Mouse (Mus musculus) CH12.LX (cell line): ENCODE data around the gene Ddx42. TPM values are rescaled to one million over a fixed set of nuclear protein-coding genes. Genes with fewer than 3 reads are reported as not detected.

Experiments used
- DNase-seq: peaks from one replicate; pipeline ENCODE4 v3.0.0-alpha.2; 2013; ENCODE audit errors: extremely low read depth
- H3K27ac ChIP-seq: 2 replicates; pipeline ENCODE4 v1.5.1; 2012; ENCODE audit warnings: low read depth, mild to moderate bottlenecking, control low read depth, moderate library complexity; ENCODE audit not compliant: insufficient read depth
- H3K27me3 ChIP-seq: replicated peaks from 2 replicates; pipeline ENCODE3; 2012; ENCODE audit warnings: inconsistent platforms
- H3K36me3 ChIP-seq, 2 experiments: replicated peaks in 1 of 2; 2 replicates each; pipeline versions ENCODE3 to v1.6.1; 2012; ENCODE audit warnings: inconsistent platforms in 1 of 2, low read length in 1 of 2, mild to moderate bottlenecking in 1 of 2, mixed read lengths in 1 of 2, moderate library complexity in 1 of 2; ENCODE audit not compliant: control insufficient read depth in 1 of 2, insufficient read depth in 1 of 2
- H3K4me1 ChIP-seq, 2 experiments: 2 replicates each; pipeline ENCODE4 v1.6.1; 2012; ENCODE audit warnings: inconsistent platforms in 1 of 2, moderate library complexity in 1 of 2; ENCODE audit not compliant: insufficient read depth in 2 of 2, control insufficient read depth in 1 of 2
- H3K4me2 ChIP-seq: 2 replicates; pipeline ENCODE4 v1.6.1; 2012; ENCODE audit warnings: low read depth, mild to moderate bottlenecking, control low read depth; ENCODE audit not compliant: poor library complexity, insufficient read depth, severe bottlenecking
- H3K4me3 ChIP-seq, 3 experiments: fragments of 150-350 bp in 1 of 3; sonication (generic) in 1 of 3; replicated peaks in 1 of 3; 2 replicates each; pipeline versions ENCODE3 to v1.5.1; 2011 to 2012; ENCODE audit warnings: low read depth in 2 of 3, low read length in 2 of 3, mild to moderate bottlenecking in 2 of 3, moderate library complexity in 2 of 3, control low read depth in 1 of 3, improper control_type of control experiment in 1 of 3, inconsistent platforms in 1 of 3, mixed read lengths in 1 of 3; ENCODE audit not compliant: poor library complexity in 1 of 3
- H3K79me2 ChIP-seq: replicated peaks from 2 replicates; pipeline ENCODE4 v1.6.1; 2012; ENCODE audit warnings: mild to moderate bottlenecking, moderate library complexity; ENCODE audit not compliant: control insufficient read depth, poor library complexity, insufficient read depth, severe bottlenecking; ENCODE audit errors: extremely low read depth
- H3K9ac ChIP-seq: 2 replicates; pipeline ENCODE4 v1.6.1; 2012; ENCODE audit warnings: low read depth, mild to moderate bottlenecking, control low read depth, moderate library complexity; ENCODE audit not compliant: insufficient read depth
- H3K9me3 ChIP-seq: replicated peaks from 2 replicates; pipeline ENCODE3; 2012; ENCODE audit warnings: low read length, inconsistent platforms, mixed read lengths
- BHLHE40 ChIP-seq: IDR thresholded peaks from 2 replicates; pipeline ENCODE4 v1.6.1; 2011; ENCODE audit warnings: mild to moderate bottlenecking, low read depth, low read length, improper control_type of control experiment
- CHD1 ChIP-seq: IDR thresholded peaks from 2 replicates; pipeline ENCODE4 v1.6.1; 2012; ENCODE audit warnings: low read depth, low read length, improper control_type of control experiment, inconsistent platforms
- CHD2 ChIP-seq: IDR thresholded peaks from 2 replicates; pipeline ENCODE4 v1.6.1; 2011; ENCODE audit warnings: low read length, improper control_type of control experiment
- CTCF ChIP-seq, 2 experiments: IDR thresholded peaks in 1 of 2; conservative IDR thresholded peaks in 1 of 2; 2 replicates each; pipeline ENCODE4 v1.5.1; 2011 to 2012; ENCODE audit warnings: low read depth in 2 of 2, low read length in 2 of 2, improper control_type of control experiment in 1 of 2, inconsistent platforms in 1 of 2, mild to moderate bottlenecking in 1 of 2, moderate library complexity in 1 of 2
- E2F4 ChIP-seq: IDR thresholded peaks from 2 replicates; pipeline ENCODE4 v1.6.1; 2011; ENCODE audit warnings: low read depth, low read length, improper control_type of control experiment; ENCODE audit not compliant: insufficient replicate concordance
- ELF1 ChIP-seq: IDR thresholded peaks from 2 replicates; pipeline ENCODE4 v1.6.1; 2014; ENCODE audit warnings: low read depth, mild to moderate bottlenecking, inconsistent platforms, low read length, improper control_type of control experiment
- EP300 ChIP-seq: IDR thresholded peaks from 2 replicates; pipeline ENCODE4 v1.6.1; 2011; ENCODE audit warnings: low read length, improper control_type of control experiment
- ETS1 ChIP-seq: conservative IDR thresholded peaks from 2 replicates; pipeline ENCODE4 v1.6.1; 2012; ENCODE audit warnings: low read depth, mild to moderate bottlenecking, inconsistent platforms, low read length, improper control_type of control experiment, moderate library complexity
- GABPA ChIP-seq: IDR thresholded peaks from 2 replicates; pipeline ENCODE4 v1.6.1; 2012; ENCODE audit warnings: low read depth, low read length, improper control_type of control experiment, inconsistent platforms; ENCODE audit not compliant: insufficient replicate concordance
- IRF4 ChIP-seq: IDR thresholded peaks from 2 replicates; pipeline ENCODE4 v1.6.1; 2014; ENCODE audit warnings: low read depth, mild to moderate bottlenecking, inconsistent platforms, low read length, improper control_type of control experiment
- JUN ChIP-seq: IDR thresholded peaks from 2 replicates; pipeline ENCODE4 v1.6.1; 2011; ENCODE audit warnings: low read depth, mild to moderate bottlenecking, low read length, improper control_type of control experiment, moderate library complexity; ENCODE audit not compliant: insufficient read depth
- JUND ChIP-seq: conservative IDR thresholded peaks from 2 replicates; pipeline ENCODE4 v1.6.1; 2011; ENCODE audit warnings: low read depth, low read length, improper control_type of control experiment
- KAT2A ChIP-seq: IDR thresholded peaks from 2 replicates; pipeline ENCODE4 v1.6.1; 2012; ENCODE audit warnings: low read length, improper control_type of control experiment, inconsistent platforms; ENCODE audit not compliant: insufficient replicate concordance
- MAX ChIP-seq: IDR thresholded peaks from 2 replicates; pipeline ENCODE4 v1.6.1; 2011; ENCODE audit warnings: low read length, improper control_type of control experiment
- MAZ ChIP-seq: IDR thresholded peaks from 2 replicates; pipeline ENCODE4 v1.6.1; 2012; ENCODE audit warnings: low read depth, mild to moderate bottlenecking, inconsistent platforms, low read length, improper control_type of control experiment, moderate library complexity
- MEF2A ChIP-seq: IDR thresholded peaks from 2 replicates; pipeline ENCODE4 v1.6.1; 2014; ENCODE audit warnings: low read depth, mild to moderate bottlenecking, inconsistent platforms, low read length, improper control_type of control experiment, borderline replicate concordance
- MXI1 ChIP-seq: IDR thresholded peaks from 2 replicates; pipeline ENCODE4 v1.6.1; 2011; ENCODE audit warnings: mild to moderate bottlenecking, low read depth, low read length, improper control_type of control experiment
- MYC ChIP-seq: IDR thresholded peaks from 2 replicates; pipeline ENCODE4 v1.6.1; 2011; ENCODE audit warnings: low read depth, mild to moderate bottlenecking, improper control_type of control experiment, low read length
- NELFE ChIP-seq: IDR thresholded peaks from 2 replicates; pipeline ENCODE4 v1.6.1; 2011; ENCODE audit warnings: low read depth, low read length, improper control_type of control experiment
- NRF1 ChIP-seq: IDR thresholded peaks from 2 replicates; pipeline ENCODE4 v1.6.1; 2014; ENCODE audit warnings: low read depth, mild to moderate bottlenecking, inconsistent platforms, low read length, improper control_type of control experiment, moderate library complexity
- POLR2A ChIP-seq: IDR thresholded peaks from 2 replicates; pipeline ENCODE4 v1.6.1; 2011; ENCODE audit warnings: low read depth, mild to moderate bottlenecking, improper control_type of control experiment, low read length
- RAD21 ChIP-seq: IDR thresholded peaks from 2 replicates; pipeline ENCODE4 v1.6.1; 2011; ENCODE audit warnings: low read depth, mild to moderate bottlenecking, low read length, improper control_type of control experiment, moderate library complexity
- RCOR1 ChIP-seq: conservative IDR thresholded peaks from 2 replicates; pipeline ENCODE4 v1.6.1; 2012; ENCODE audit warnings: low read depth, mild to moderate bottlenecking, inconsistent platforms, low read length, improper control_type of control experiment
- SIN3A ChIP-seq: IDR thresholded peaks from 2 replicates; pipeline ENCODE4 v1.6.1; 2012; ENCODE audit warnings: low read length, improper control_type of control experiment, inconsistent platforms
- SMC3 ChIP-seq: IDR thresholded peaks from 2 replicates; pipeline ENCODE4 v1.6.1; 2011; ENCODE audit warnings: low read depth, low read length, improper control_type of control experiment
- TBP ChIP-seq: conservative IDR thresholded peaks from 2 replicates; pipeline ENCODE4 v1.6.1; 2011; ENCODE audit warnings: low read depth, low read length, improper control_type of control experiment
- TCF12 ChIP-seq: IDR thresholded peaks from 2 replicates; pipeline ENCODE4 v1.6.1; 2014; ENCODE audit warnings: low read depth, mild to moderate bottlenecking, inconsistent platforms, low read length, improper control_type of control experiment
- UBTF ChIP-seq: IDR thresholded peaks from 2 replicates; pipeline ENCODE4 v1.6.1; 2012; ENCODE audit warnings: low read depth, mild to moderate bottlenecking, inconsistent platforms, low read length, improper control_type of control experiment, moderate library complexity
- USF1 ChIP-seq: IDR thresholded peaks from 2 replicates; pipeline ENCODE4 v1.6.1; 2014; ENCODE audit warnings: low read depth, mild to moderate bottlenecking, inconsistent platforms, low read length, improper control_type of control experiment
- USF2 ChIP-seq: conservative IDR thresholded peaks from 2 replicates; pipeline ENCODE4 v1.6.1; 2011; ENCODE audit warnings: low read depth, low read length, improper control_type of control experiment
- ZC3H11A ChIP-seq: IDR thresholded peaks from 2 replicates; pipeline ENCODE4 v1.6.1; 2012; ENCODE audit warnings: low read depth, mild to moderate bottlenecking, inconsistent platforms, low read length, improper control_type of control experiment
- ZKSCAN1 ChIP-seq: IDR thresholded peaks from 2 replicates; pipeline ENCODE4 v1.6.1; 2012; ENCODE audit warnings: low read depth, inconsistent platforms, low read length, improper control_type of control experiment, borderline replicate concordance
- dilution Hi-C: fragments of 300-500 bp; cut with MboI; formaldehyde crosslinking; loops from 2 replicates; pipeline ENCODE4 v1.14.3; 2020; ENCODE audit warnings: low sequenced_read_pairs; ENCODE audit not compliant: extremely low pct_unique_long_range_greater_than_20kb, extremely low pct_ligation_motif_present
- in situ Hi-C: fragments of 300-500 bp; cut with MboI; formaldehyde crosslinking; loops from 3 replicates; pipeline ENCODE4 v1.14.3; 2019; ENCODE audit warnings: low sequenced_read_pairs, low pct_ligation_motif_present, low pct_unique_long_range_greater_than_20kb, mixed read lengths
- polyA plus RNA-seq: library from polyadenylated mRNA; unstranded; fragments of >175 nt; gene quantifications from 2 replicates; pipeline ENCODE4 v1.2.1, GENCODE M21; 2012; ENCODE audit warnings: low read depth; ENCODE audit not compliant: insufficient read length
- total RNA-seq, 2 experiments: library from RNA; depleted of rRNA; stranded (reverse); fragments of 300-350 nt in 1 of 2; fragments of >200 nt in 1 of 2; gene quantifications; 2 replicates each; pipeline ENCODE4 v1.2.3; 2012 to 2014

The Ddx42 gene
- total and polyA plus RNA-seq, 3 experiments = 63.8 to 94.6 (median 65.5) TPM

- Histone ChIP-seq H3K4me2 (no peak overlapping the region), H3K79me2 (peaks cover 22% of the 10 kb centered on the region)
- TF ChIP-seq TBP (no peak), EP300 (no peak), MXI1 (no peak), POLR2A (no peak), CHD1 (no peak)
- TF ChIP-seq, all 38 proteins: peak for 0
- no peak overlapping the region for H3K4me3 ChIP-seq
- no peaks in the 10 kb centered on the region for H3K9me3 ChIP-seq
- H3K36me3 ChIP-seq = peaks cover 0 to 6% of the 10 kb centered on the region in 2 experiments
- no peak for DNase-seq
- H3K4me1 ChIP-seq = peaks cover 15 to 35% of the 10 kb centered on the region in 2 experiments
- H3K27me3 ChIP-seq = peaks cover 2% of the 10 kb centered on the region
- in situ Hi-C loops = no loop called here
- no peak overlapping the region for H3K9ac ChIP-seq
- H3K27ac ChIP-seq = no peak overlapping the region
- dilution Hi-C loops = no loop called here
Observed at GRCm38 (mm10) chr11:106274971-106275411, 58.3 kb downstream of the Ddx42 start.

- Histone ChIP-seq H3K4me3 (no peak within 1 kb of the TSS), H3K36me3 (no peaks in the 10 kb centered on the region), H3K27ac (no peak within 1 kb of the TSS), H3K79me2 (peaks cover 8% of the 10 kb centered on the region), H3K4me1 (peaks cover 10 to 21% of the 10 kb centered on the region in 2 experiments), H3K9me3 (no peaks in the 10 kb centered on the region), H3K4me2 (peak within 1 kb of the TSS; percentile 41), H3K27me3 (peaks cover 2% of the 10 kb centered on the region), H3K9ac (no peak within 1 kb of the TSS)
- DNase-seq = peak; percentile 96
- in situ Hi-C loops = no loop called here
- dilution Hi-C loops = no loop called here
- TF ChIP-seq CHD2 (peak; percentile 99), TBP (peak; percentile 57; the same call in 1 of the 2 replicates), SIN3A (peak; percentile 76), MAX (peak; percentile 100), TCF12 (peak; percentile 67), KAT2A (no peak), MXI1 (peak; percentile 92), RAD21 (peak; percentile 69), JUND (0 out of 2 replicates have a peak, but pooled peaks have one; percentile 27), CTCF (conservative IDR thresholded peaks at IDR 0.05 in 1 of 2, IDR thresholded peaks at IDR 0.05 in 1 of 2; ENCODE audit: low read depth in 2 of 2, low read length in 2 of 2) (peak; percentile 8 to 95; a peak in 2 of 4 replicates), E2F4 (no peak), BHLHE40 (peak; percentile 94), MYC (peak; percentile 100), USF1 (peak; percentile 47), ELF1 (peak; percentile 45; the same call in 1 of the 2 replicates), RCOR1 (no peak; the same call in 1 of the 2 replicates), MEF2A (peak; percentile 45; the same call in 1 of the 2 replicates), IRF4 (peak; percentile 69; the same call in 1 of the 2 replicates), NRF1 (peak; percentile 82), JUN (no peak), USF2 (peak; percentile 61), ZC3H11A (no peak), UBTF (no peak), NELFE (peak; percentile 52), GABPA (no peak), ZKSCAN1 (no peak), SMC3 (peak; percentile 40; the same call in 1 of the 2 replicates), ETS1 (peak; percentile 64; the same call in 1 of the 2 replicates), POLR2A (peak; percentile 63), MAZ (0 out of 2 replicates have a peak, but pooled peaks have one; percentile 34)
Observed at GRCm38 (mm10) chr11:106276454-106276853, 59.7 kb downstream of the Ddx42 start, which contains the start of gene Tcam1. Gene Tcam1, plus strand, starts transcription at chr11:106276672.
